Mouse (Mus musculus) adrenal gland, postnatal 4 days (tissue): Measurements from ENCODE around the gene Tmem168. TPM values are rescaled to one million over a fixed set of nuclear protein-coding genes. Genes with fewer than 3 reads are reported as not detected.

Experiments used
- DNase-seq, 2 experiments: peaks; one replicate each; pipeline ENCODE4 v3.0.0; 2021 to 2022; ENCODE audit warnings: low spot score in 2 of 2, mixed read lengths in 2 of 2
- total RNA-seq, 2 experiments: library from RNA; stranded (reverse); gene quantifications; 2 replicates each; pipeline ENCODE4 v1.2.3; 2021

Tmem168 gene
- total RNA-seq, 2 experiments from 2014 or later: 30.4 to 31.3 TPM

GRCm38 (mm10) chr6:13586560-13586959 lies 21.3 kb downstream of the Tmem168 start:
- no peak for DNase-seq

- DNase-seq: no peak
Measured at GRCm38 (mm10) chr6:13586154-13586553, 21.7 kb downstream of the Tmem168 start.

GRCm38 (mm10) chr6:13584788-13585187 lies 23.1 kb downstream of the Tmem168 start:
- no peak for DNase-seq

GRCm38 (mm10) chr6:13582075-13582474 lies 25.8 kb downstream of the Tmem168 start:
- DNase-seq: no peak

GRCm38 (mm10) chr6:13565734-13566133 lies 42.2 kb downstream of the Tmem168 start:
- no peak for DNase-seq

- no peak for DNase-seq
Measured at GRCm38 (mm10) chr6:13555266-13555665, 52.6 kb downstream of the Tmem168 start.

- no peak for DNase-seq
Measured at GRCm38 (mm10) chr6:13541761-13542160, 66.1 kb downstream of the Tmem168 start.

GRCm38 (mm10) chr6:13537275-13537964 lies 70.5 kb downstream of the Tmem168 start:
- no peak for DNase-seq

Other genes with a start within 250 kb of the Tmem168 start
- 10 to 100 TPM; 16.9 to 17.0 TPM for gene Bmt2, start 69.9 kb upstream of the Tmem168 start, total RNA-seq
- gene Gpr85, start 231.8 kb upstream of the Tmem168 start, total RNA-seq: 1 to 10 TPM; 3.0 to 3.9 TPM